Mouse (Mus musculus): ENCODE results near the gene 2510039O18Rik. TPM values are rescaled to one million over a fixed set of nuclear protein-coding genes. Genes with fewer than 3 reads are reported as not detected.

The 2510039O18Rik gene
- polyA plus RNA-seq, 1 experiment from 2014 or later, result 26.7 TPM

GRCm38 (mm10) chr4:147965712-147966111 lies 25.0 kb downstream of the 2510039O18Rik start:
- Histone ChIP-seq H3K9me3 (replicated peaks) (no peaks in the 10 kb centered on the region), H3K27me3 (0 out of 2 replicates have a peak, but pooled peaks cover 3% of the 10 kb centered on the region), H3K4me3 (no peak overlapping the region), H3K9ac (no peak overlapping the region), H3K36me3 (no peaks in the 10 kb centered on the region), H3K4me1 (no peaks in the 10 kb centered on the region), H3K27ac (no peak overlapping the region), H3K4me2 (replicated peaks) (no peak overlapping the region)
- WGBS, result 82% methylated on average over 7 of the region's 7 CpGs
- ATAC-seq (ENCODE audit: low FRiP score), result no peak

DNA sequence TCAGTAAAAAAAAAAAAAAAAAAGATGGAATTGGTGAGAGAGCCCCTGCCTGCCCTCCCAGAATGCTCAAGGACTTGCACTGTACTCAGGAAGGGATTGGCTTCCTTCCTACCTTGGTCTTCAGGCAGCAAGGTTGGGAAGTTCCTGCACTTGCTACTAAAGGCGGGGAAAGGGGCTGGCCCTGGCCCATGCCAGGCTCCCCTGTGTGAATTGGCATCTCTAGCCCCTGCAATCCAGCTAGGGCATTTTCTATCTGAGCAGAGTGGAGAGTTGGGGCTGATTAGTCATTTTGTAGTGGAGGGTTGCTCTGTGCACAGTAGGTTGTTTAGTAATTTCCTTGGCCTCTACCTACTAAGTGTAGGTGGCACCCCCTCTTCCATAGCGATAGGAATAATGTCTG lies 28.1 kb downstream of the 2510039O18Rik start:
- Histone ChIP-seq H3K4me3 (no peak overlapping the region), H3K4me1 (no peaks in the 10 kb centered on the region), H3K36me3 (no peaks in the 10 kb centered on the region), H3K4me2 (replicated peaks) (no peak overlapping the region), H3K27me3 (0 out of 2 replicates have a peak, but pooled peaks cover 3% of the 10 kb centered on the region), H3K9ac (no peak overlapping the region), H3K9me3 (replicated peaks) (no peaks in the 10 kb centered on the region), H3K27ac (no peak overlapping the region)
- no peak for ATAC-seq (ENCODE audit: low FRiP score)
- WGBS, result 77% methylated on average over 2 of the region's 2 CpGs

GRCm38 (mm10) chr4:147969337-147969736 lies 28.6 kb downstream of the 2510039O18Rik start:
- Histone ChIP-seq H3K27ac (no peak overlapping the region), H3K36me3 (no peaks in the 10 kb centered on the region), H3K27me3 (0 out of 2 replicates have a peak, but pooled peaks cover 3% of the 10 kb centered on the region), H3K4me1 (no peaks in the 10 kb centered on the region), H3K4me3 (no peak overlapping the region), H3K9me3 (replicated peaks) (no peaks in the 10 kb centered on the region), H3K4me2 (replicated peaks) (no peak overlapping the region), H3K9ac (no peak overlapping the region)
- 54% methylated on average over 9 of the region's 9 CpGs for WGBS
- ATAC-seq (ENCODE audit: low FRiP score), result no peak

DNA sequence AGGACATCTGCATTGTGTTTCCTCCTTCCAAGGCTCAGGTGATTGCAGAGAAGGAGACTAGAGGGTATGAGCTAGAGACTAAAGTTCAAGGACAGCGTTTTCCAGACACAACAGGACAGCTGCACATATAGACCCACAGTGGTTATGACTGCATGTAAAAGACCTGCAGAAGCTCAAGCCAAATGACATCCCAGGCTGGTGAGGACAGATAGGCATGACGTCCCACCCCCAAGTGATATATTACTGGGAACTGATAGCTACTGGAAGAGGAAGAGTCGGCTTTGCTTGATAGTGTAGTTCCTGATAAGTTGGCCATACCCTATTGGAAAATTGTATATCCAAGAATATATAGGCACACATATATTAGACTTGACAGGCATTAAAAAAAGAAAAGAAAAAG lies 35.5 kb downstream of the 2510039O18Rik start:
- Histone ChIP-seq H3K27me3 (no peaks in the 10 kb centered on the region), H3K4me1 (no peaks in the 10 kb centered on the region), H3K36me3 (no peaks in the 10 kb centered on the region), H3K4me2 (replicated peaks) (no peak overlapping the region), H3K27ac (no peak overlapping the region), H3K9ac (no peak overlapping the region), H3K9me3 (replicated peaks) (no peaks in the 10 kb centered on the region; the same call in 1 of the 2 replicates), H3K4me3 (no peak overlapping the region)
- 76% methylated on average over 3 of the region's 3 CpGs for WGBS
- no peak for ATAC-seq (ENCODE audit: low FRiP score)

DNA sequence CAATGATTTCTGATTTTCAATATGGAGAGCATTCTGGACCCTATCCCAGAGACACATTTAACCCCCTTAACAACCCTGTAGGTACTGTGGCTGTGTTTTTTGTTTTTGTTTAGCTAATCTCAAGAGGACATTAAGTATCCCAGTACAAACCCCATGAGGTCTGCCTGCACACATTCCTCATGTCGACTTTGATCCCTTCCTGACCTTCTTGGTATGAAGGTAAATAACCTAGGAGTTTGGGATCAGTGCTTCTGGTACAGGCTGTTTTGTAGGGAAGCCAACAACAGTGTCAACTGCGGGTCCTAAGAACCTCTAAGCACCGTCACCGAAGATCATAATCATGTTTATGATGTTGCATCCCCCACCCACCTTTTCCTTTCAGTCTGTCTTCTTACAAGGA lies 37.0 kb downstream of the 2510039O18Rik start:
- ATAC-seq (ENCODE audit: low FRiP score), result no peak

GRCm38 (mm10) chr4:147978391-147978790 lies 37.7 kb downstream of the 2510039O18Rik start:
- no peaks in the 10 kb centered on the region for H3K27me3 ChIP-seq
- H3K27ac ChIP-seq, result no peak overlapping the region
- no peaks in the 10 kb centered on the region; the same call in 1 of the 2 replicates for H3K9me3 ChIP-seq (replicated peaks)
- no peak overlapping the region for H3K4me2 ChIP-seq (replicated peaks)
- no peaks in the 10 kb centered on the region for H3K4me1 ChIP-seq
- H3K9ac ChIP-seq, result no peak overlapping the region
- WGBS, result 93% methylated on average over 6 of the region's 6 CpGs
- no peak overlapping the region for H3K4me3 ChIP-seq
- no peak for ATAC-seq (ENCODE audit: low FRiP score)
- no peaks in the 10 kb centered on the region for H3K36me3 ChIP-seq

More for the DNA sequence above, 37.0 kb downstream of the 2510039O18Rik start:
- H3K27ac ChIP-seq, result no peak overlapping the region
- H3K36me3 ChIP-seq, result no peaks in the 10 kb centered on the region
- H3K9ac ChIP-seq, result no peak overlapping the region
- no peaks in the 10 kb centered on the region for H3K4me1 ChIP-seq
- H3K9me3 ChIP-seq (replicated peaks), result no peaks in the 10 kb centered on the region; the same call in 1 of the 2 replicates
- no peaks in the 10 kb centered on the region for H3K27me3 ChIP-seq
- no peak overlapping the region for H3K4me2 ChIP-seq (replicated peaks)
- H3K4me3 ChIP-seq, result no peak overlapping the region
- 82% methylated on average over 4 of the region's 4 CpGs for WGBS

DNA sequence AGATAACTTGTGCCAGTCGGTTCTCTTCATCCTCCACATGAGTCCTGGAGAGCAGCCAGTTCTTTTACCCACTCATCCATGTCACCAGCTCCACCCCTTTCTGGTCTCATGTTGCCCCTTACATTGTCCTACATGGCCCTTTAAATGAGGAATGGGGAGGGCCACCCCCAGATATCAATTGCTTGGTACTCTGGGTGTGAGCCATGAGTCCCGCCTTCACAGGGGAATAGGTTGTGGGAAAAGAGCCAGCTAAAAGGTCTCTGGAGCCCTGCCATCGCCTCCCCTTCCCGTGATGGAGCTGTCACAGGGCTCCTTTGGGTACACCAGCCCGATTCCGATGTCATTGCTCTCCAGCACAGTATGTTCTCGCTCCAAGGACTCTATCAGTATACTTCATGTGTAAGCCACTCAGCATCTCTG lies 38.8 kb downstream of the 2510039O18Rik start:
- Histone ChIP-seq H3K27me3 (no peaks in the 10 kb centered on the region), H3K9me3 (replicated peaks) (no peaks in the 10 kb centered on the region; the same call in 1 of the 2 replicates), H3K27ac (no peak overlapping the region), H3K4me2 (replicated peaks) (no peak overlapping the region), H3K36me3 (no peaks in the 10 kb centered on the region), H3K4me1 (no peaks in the 10 kb centered on the region), H3K9ac (no peak overlapping the region), H3K4me3 (no peak overlapping the region)
- 76% methylated on average over 7 of the region's 7 CpGs for WGBS
- ATAC-seq (ENCODE audit: low FRiP score), result no peak

- no peak within 1 kb of the TSS for H3K9ac ChIP-seq
- no peaks in the 10 kb centered on the region for H3K4me1 ChIP-seq
- H3K4me3 ChIP-seq, result no peak within 1 kb of the TSS
- whole genome bisulfite sequencing, result 37% methylated on average over 20 of the region's 20 CpGs
- H3K27ac ChIP-seq, result no peak within 1 kb of the TSS
- H3K9me3 ChIP-seq (replicated peaks), result no peaks in the 10 kb centered on the region
- ATAC-seq (ENCODE audit: low FRiP score), result no peak
- H3K4me2 ChIP-seq (replicated peaks), result no peak within 1 kb of the TSS
- no peaks in the 10 kb centered on the region for H3K36me3 ChIP-seq
- no peaks in the 10 kb centered on the region for H3K27me3 ChIP-seq
Observed at GRCm38 (mm10) chr4:147985205-147986132, 44.8 kb downstream of the 2510039O18Rik start, which contains the start of gene Nppb. Nppb (plus strand) TSS chr4:147985788.

GRCm38 (mm10) chr4:147993571-147994095 lies 52.9 kb downstream of the 2510039O18Rik start:
- no peaks in the 10 kb centered on the region for H3K36me3 ChIP-seq
- ATAC-seq (ENCODE audit: low FRiP score), result no peak
- H3K4me2 ChIP-seq (replicated peaks), result no peak overlapping the region
- no peak overlapping the region for H3K4me3 ChIP-seq
- H3K9me3 ChIP-seq (replicated peaks), result no peaks in the 10 kb centered on the region
- H3K27ac ChIP-seq, result no peak overlapping the region
- H3K9ac ChIP-seq, result no peak overlapping the region
- H3K4me1 ChIP-seq, result no peaks in the 10 kb centered on the region
- 72% methylated on average over 7 of the region's 7 CpGs for WGBS
- H3K27me3 ChIP-seq, result no peaks in the 10 kb centered on the region

DNA sequence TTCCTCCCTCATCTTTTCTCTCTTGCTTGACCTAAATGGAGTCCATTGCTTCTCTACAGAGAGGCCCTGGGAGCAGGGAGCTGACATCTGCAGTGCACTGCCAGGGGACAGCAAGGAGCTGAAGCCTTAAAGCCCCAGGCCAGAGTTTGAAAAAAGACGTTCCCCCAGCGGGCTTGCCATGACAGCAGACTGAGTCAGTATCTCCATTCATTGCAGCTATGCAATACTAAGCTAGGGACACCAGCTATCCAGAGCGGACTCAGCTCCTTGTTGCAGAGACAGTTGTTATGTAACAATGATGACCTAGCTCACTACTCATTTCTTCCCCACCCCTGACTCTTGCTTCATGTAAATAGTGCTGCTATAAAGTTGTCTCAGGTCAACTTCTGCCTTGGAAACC lies 54.6 kb downstream of the 2510039O18Rik start:
- ATAC-seq (ENCODE audit: low FRiP score), result no peak

More for the DNA sequence above, 54.6 kb downstream of the 2510039O18Rik start:
- H3K27ac ChIP-seq, result no peak overlapping the region
- no peak overlapping the region for H3K4me3 ChIP-seq
- peaks cover 3% of the 10 kb centered on the region for H3K4me1 ChIP-seq
- no peaks in the 10 kb centered on the region for H3K9me3 ChIP-seq (replicated peaks)
- no peak overlapping the region for H3K9ac ChIP-seq
- WGBS, result 84% methylated on average over 3 of the region's 3 CpGs
- no peaks in the 10 kb centered on the region for H3K27me3 ChIP-seq
- no peak overlapping the region for H3K4me2 ChIP-seq (replicated peaks)
- H3K36me3 ChIP-seq, result no peaks in the 10 kb centered on the region
